Mouse (Mus musculus) stomach, postnatal 0 days (tissue): Measurements from ENCODE around the gene Kng1. TPM values are rescaled to one million over a fixed set of nuclear protein-coding genes. Genes with fewer than 3 reads are reported as not detected.
A peak's percentile ranks its signal among the peaks of the same experiment; 100 is the strongest.
"Not testable (repeated sequence)": the region's sequence is repeated elsewhere in the genome, so short reads cannot be mapped to it uniquely, and the experiment has no call there.

Source experiments
- ATAC-seq: fragments of 200-750 bp; cut with Nextera tagmentation; 2 replicates; pipeline ENCODE4 v1.8.0; 2017; ENCODE audit not compliant: low FRiP score, low TSS enrichment
- DNase-seq: peaks from one replicate; pipeline ENCODE4 v3.0.0-alpha.2; 2016; ENCODE audit warnings: low spot score
- H3K27ac ChIP-seq: fragments of 300-500 bp; sonication (generic); replicated peaks from 2 replicates; pipeline ENCODE4 v1.5.1; 2014; ENCODE audit warnings: mild to moderate bottlenecking, control low read depth
- H3K27me3 ChIP-seq: fragments of 300-500 bp; sonication (generic); 2 replicates; pipeline ENCODE4 v1.6.1; 2014; ENCODE audit warnings: low read length; ENCODE audit not compliant: control insufficient read depth, insufficient read depth
- H3K36me3 ChIP-seq: fragments of 300-500 bp; sonication (generic); 2 replicates; pipeline ENCODE4 v1.6.1; 2014; ENCODE audit warnings: low read length, mixed read lengths; ENCODE audit not compliant: control insufficient read depth, insufficient read depth
- H3K4me1 ChIP-seq: fragments of 300-500 bp; sonication (generic); replicated peaks from 2 replicates; pipeline ENCODE4 v1.6.1; 2014; ENCODE audit warnings: antibody characterized with exemption; ENCODE audit not compliant: control insufficient read depth, insufficient read depth
- H3K4me2 ChIP-seq: fragments of 300-500 bp; sonication (generic); replicated peaks from 2 replicates; pipeline ENCODE4 v1.6.1; 2014; ENCODE audit warnings: low read depth, mild to moderate bottlenecking, control low read depth, moderate library complexity
- H3K4me3 ChIP-seq: fragments of 300-500 bp; sonication (generic); 2 replicates; pipeline ENCODE4 v1.5.1; 2014; ENCODE audit warnings: low read depth, low read length, control low read depth
- H3K9ac ChIP-seq: fragments of 300-500 bp; sonication (generic); 2 replicates; pipeline ENCODE4 v1.6.1; 2014; ENCODE audit warnings: mild to moderate bottlenecking, low read length, control low read depth, mixed read lengths
- H3K9me3 ChIP-seq: fragments of 300-500 bp; sonication (generic); 2 replicates; pipeline ENCODE4 v1.6.1; 2016; ENCODE audit warnings: low read length; ENCODE audit not compliant: control insufficient read depth
- CTCF ChIP-seq: IDR thresholded peaks from 2 replicates; pipeline ENCODE4 v1.5.1; 2016; ENCODE audit warnings: antibody characterized with exemption, low read depth, mild to moderate bottlenecking, moderate library complexity
- EP300 ChIP-seq: optimal IDR thresholded peaks from 2 replicates; pipeline ENCODE3; 2016; ENCODE audit warnings: antibody characterized with exemption
- WGBS: fragments of 180-500 bp; shearing (Covaris S2); extraction: QIAGEN DNeasy Blood & Tissue Kit; methylation state at CpG from one replicate; pipeline ENCODE4 v1.1.7; 2014; 5-methylcytosine and 5-hydroxymethylcytosine counted together
- polyA plus RNA-seq: library from polyadenylated mRNA; unstranded; fragments of >200 nt; fragmentation: Nextera tagmentation; extraction: Ambion mirVana; gene quantifications from 2 replicates; pipeline ENCODE4 v1.2.1, GENCODE M21; 2015

Kng1 gene
- polyA plus RNA-seq, 1 experiment from 2014 or later, result 4.3 TPM

DNA sequence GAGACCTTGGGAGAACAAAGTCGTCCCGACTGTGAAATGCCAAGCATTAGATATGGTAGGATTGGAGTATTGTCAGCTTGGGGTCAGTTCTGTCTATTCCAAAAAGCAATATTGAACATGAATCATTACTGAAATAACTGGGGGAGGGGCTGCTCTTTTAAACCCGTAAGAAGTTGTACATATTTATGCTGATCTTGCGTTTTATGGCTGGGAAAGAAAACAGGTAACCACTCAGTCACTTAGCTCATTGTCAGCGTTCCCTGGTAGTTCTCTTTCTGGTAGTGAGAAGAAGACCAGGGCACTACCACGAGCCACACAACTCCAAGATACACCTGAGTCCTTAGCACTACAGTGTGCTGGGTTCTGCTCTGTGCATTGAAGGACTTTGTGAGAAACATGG, 19.9 kb downstream of the Kng1 start:
- H3K27ac ChIP-seq, DNase-seq, H3K27me3 ChIP-seq, H3K36me3 ChIP-seq, ATAC-seq, H3K4me1 ChIP-seq, H3K4me3 ChIP-seq, H3K9me3 ChIP-seq, H3K4me2 ChIP-seq, H3K9ac ChIP-seq: not testable (repeated sequence)
- 82% methylated on average over 6 of the region's 6 CpGs for WGBS

DNA sequence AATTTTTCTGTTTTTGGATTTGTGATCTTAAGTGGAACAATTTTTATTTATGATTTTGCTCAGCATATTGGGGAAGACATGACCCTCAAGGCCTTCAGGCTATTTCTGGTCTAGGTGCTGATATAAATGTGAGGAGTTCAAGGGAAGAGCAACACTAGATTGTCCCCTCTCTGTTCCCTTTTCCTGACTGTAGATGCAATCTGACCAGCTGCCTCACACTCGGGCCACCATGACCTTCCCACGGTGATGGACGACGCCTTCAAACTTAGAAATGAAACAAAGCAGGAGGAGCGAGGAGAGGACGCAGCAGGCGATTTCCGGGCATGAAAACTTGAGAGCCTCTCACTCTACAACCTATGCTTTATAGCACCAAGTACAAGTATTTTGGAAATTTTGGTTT, 29.5 kb downstream of the Kng1 start:
- not testable (repeated sequence) for H3K27me3 ChIP-seq, DNase-seq, H3K36me3 ChIP-seq, H3K4me3 ChIP-seq, ATAC-seq, H3K4me2 ChIP-seq, H3K27ac ChIP-seq, H3K9ac ChIP-seq, H3K4me1 ChIP-seq, H3K9me3 ChIP-seq
- 63% methylated on average over 8 of the region's 8 CpGs for WGBS

DNA sequence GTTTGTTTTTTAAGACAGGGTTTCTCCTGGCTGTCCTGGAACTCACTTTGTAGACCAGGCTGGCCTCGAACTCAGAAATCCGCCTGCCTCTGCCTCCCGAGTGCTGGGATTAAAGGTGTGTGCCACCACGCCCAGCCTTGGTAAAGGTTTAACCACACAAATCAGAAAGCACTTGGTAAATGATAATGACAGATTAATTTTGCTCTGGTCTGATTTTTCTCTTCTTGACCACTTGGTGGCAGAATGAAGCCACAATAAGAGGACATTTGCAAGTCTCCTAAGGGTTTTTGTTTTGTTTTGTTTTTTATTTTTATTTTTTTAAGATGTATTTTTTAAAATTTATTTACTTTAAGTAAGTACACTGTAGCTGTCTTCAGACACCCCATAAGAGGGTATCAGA, 30.0 kb downstream of the Kng1 start:
- H3K4me1 ChIP-seq, H3K27me3 ChIP-seq, H3K9me3 ChIP-seq, H3K4me2 ChIP-seq, DNase-seq, H3K4me3 ChIP-seq, H3K36me3 ChIP-seq, H3K27ac ChIP-seq, H3K9ac ChIP-seq: not testable (repeated sequence)
- WGBS, result 29% methylated on average over 4 of the region's 4 CpGs
- peak; percentile 38; the same call in 1 of the 2 replicates for ATAC-seq
- TF ChIP-seq CTCF, result peak; percentile 73

DNA sequence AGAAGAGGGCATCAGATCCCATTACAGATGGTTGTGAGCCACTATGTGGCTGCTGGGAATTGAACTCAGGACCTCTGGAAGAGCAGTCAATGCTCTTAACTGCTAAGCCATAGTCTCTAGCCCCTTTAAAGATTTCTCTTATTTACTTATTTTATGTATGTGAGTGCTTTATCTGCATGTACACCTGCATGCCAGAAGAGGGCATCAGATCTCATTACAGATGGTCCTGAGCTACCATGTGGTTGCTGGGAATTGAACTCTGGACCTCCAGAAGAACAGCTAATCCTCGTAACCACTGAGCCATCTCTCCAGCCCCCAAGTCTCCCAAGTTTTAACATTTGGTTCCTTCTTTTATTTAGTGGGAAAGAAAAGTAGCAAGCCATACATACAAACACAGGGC, 30.8 kb downstream of the Kng1 start:
- H3K36me3 ChIP-seq, H3K27me3 ChIP-seq, H3K4me3 ChIP-seq, H3K4me2 ChIP-seq, H3K4me1 ChIP-seq, DNase-seq, H3K27ac ChIP-seq, H3K9ac ChIP-seq, ATAC-seq, H3K9me3 ChIP-seq: not testable (repeated sequence)
- 100% methylated on average over 1 of the region's 1 CpGs for WGBS
- TF ChIP-seq CTCF, result peak; percentile 50

DNA sequence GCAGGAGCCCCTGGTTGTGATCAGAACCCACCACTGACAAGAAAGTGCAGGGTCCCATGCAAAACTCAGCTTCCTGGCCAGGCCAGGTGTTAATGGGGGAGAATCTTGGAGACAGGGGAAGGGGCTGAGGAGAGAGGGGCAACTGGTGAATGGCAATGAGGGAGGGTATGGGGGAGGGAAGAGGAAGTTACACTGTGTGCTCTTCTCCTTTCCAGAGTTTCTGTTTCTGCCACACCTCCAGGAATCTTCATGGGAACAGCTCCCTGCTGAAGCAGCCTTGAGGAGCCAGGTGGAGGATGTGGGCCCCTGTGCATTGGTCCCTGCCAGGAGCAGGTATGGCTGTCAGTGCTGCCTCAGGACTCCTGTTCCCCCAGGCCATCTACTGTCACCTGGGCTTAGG, 33.7 kb downstream of the Kng1 start:
- not testable (repeated sequence) for ATAC-seq, H3K4me3 ChIP-seq, H3K9me3 ChIP-seq, H3K27me3 ChIP-seq, H3K4me1 ChIP-seq, DNase-seq, H3K36me3 ChIP-seq, H3K9ac ChIP-seq, H3K4me2 ChIP-seq, H3K27ac ChIP-seq

DNA sequence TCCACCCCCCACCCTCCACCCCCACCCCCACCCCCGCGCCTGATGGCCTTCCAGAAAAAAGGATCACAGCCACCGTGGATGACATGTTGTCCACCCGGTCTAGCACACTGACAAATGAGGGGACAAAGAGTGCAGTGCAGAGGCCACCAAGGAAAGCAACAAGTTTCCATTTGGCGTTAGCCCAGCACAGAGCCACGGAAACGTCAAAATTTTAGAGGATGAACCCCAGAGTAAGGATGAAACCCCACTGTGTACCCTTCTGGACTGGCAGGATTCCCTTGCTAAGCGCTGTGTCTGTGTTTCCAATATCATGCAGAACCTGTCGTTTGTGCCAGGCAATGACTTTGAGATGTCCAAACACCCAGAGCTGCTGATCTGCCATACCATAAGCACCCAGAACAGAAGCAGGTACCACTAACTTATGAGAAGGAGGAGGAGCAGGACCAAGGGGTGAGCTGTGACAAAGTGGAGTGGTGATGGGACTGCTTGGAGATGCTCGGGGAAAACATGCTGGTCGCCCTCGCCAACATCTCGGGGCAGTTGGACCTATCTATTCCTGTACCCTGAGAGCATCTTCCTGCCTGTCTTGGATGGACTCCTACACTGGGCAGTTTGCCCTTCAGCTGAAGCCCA, 35.8 kb downstream of the Kng1 start:
- no peaks in the 10 kb centered on the region for H3K9me3 ChIP-seq
- H3K27ac ChIP-seq, result no peak overlapping the region
- 81% methylated on average over 11 of the region's 13 CpGs for WGBS
- no peaks in the 10 kb centered on the region for H3K36me3 ChIP-seq
- DNase-seq (no peak), ATAC-seq (no peak)
- TF ChIP-seq EP300 (no peak), CTCF (no peak)
- H3K9ac ChIP-seq, result no peak overlapping the region
- H3K4me3 ChIP-seq, result no peak overlapping the region
- no peak overlapping the region for H3K4me2 ChIP-seq
- no peaks in the 10 kb centered on the region for H3K27me3 ChIP-seq
- H3K4me1 ChIP-seq, result no peaks in the 10 kb centered on the region

DNA sequence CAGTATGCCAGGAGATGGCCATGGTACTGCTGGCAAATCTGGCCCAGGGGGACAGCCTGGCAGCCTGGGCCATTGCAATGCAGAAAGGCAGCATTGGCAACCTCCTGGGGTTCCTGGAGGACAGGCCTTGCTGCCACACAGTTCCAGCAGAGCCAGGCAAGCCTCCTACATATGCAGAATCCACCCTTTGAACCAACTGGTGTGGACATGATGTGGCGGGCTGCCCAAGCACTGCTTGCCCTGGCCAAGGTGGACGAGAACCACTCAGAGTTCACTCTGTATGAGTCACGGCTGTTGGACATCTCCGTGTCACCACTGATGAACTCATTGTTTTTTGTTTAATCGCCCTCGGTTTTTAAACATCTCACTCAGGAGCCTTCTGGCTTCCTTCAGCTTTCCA, 36.5 kb downstream of the Kng1 start:
- H3K4me3 ChIP-seq, result no peak overlapping the region
- TF ChIP-seq EP300 (no peak), CTCF (no peak)
- ATAC-seq (no peak), DNase-seq (no peak)
- no peaks in the 10 kb centered on the region for H3K27me3 ChIP-seq
- H3K4me2 ChIP-seq, result no peak overlapping the region
- no peaks in the 10 kb centered on the region for H3K4me1 ChIP-seq
- no peak overlapping the region for H3K27ac ChIP-seq
- WGBS, result 78% methylated on average over 6 of the region's 6 CpGs
- H3K36me3 ChIP-seq, result no peaks in the 10 kb centered on the region
- no peaks in the 10 kb centered on the region for H3K9me3 ChIP-seq
- no peak overlapping the region for H3K9ac ChIP-seq

DNA sequence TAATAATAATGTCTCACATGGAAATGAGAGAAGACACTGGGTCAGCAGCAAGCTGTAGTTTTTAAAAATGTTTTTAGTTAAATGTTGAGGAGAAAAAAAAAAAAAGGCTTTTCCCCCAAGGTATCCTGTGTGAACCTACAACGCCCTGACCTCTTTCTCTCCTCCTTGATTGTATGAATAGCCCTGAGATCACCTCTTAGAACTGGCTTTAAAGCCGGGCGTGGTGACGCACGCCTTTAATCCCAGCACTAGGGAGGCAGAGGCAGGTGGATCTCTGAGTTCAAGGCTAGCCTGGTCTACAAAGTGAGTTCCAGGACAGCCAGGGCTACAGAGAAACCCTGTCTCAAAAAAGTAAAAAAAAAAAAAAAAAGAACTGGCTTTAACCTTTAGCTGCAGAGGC, 37.9 kb downstream of the Kng1 start:
- DNase-seq, ATAC-seq, H3K4me2 ChIP-seq, H3K9ac ChIP-seq, H3K27ac ChIP-seq, H3K36me3 ChIP-seq, H3K9me3 ChIP-seq, H3K4me3 ChIP-seq, H3K27me3 ChIP-seq, H3K4me1 ChIP-seq: not testable (repeated sequence)
- 89% methylated on average over 5 of the region's 5 CpGs for WGBS

DNA sequence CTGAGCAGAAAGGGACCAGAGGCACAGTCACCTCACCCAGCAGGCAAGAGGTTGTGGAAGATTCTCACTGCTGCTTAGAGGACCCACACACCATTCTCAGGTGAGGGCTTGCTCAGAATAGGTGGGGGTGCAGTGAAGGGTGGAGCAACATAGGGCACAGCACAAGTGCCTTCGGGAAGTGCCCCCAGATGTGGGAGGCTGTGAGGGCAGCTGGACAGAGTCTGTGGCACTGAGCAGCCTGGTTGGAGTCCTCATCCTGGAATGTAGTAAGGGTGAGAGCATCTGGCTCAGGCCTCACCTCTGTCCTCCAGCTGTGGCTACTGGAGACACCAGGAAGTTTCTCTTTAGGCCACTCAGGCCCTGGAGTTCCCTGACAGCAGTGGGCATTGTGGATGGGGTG, 39.2 kb downstream of the Kng1 start:
- H3K36me3 ChIP-seq, DNase-seq, H3K27me3 ChIP-seq, H3K4me2 ChIP-seq, ATAC-seq, H3K4me3 ChIP-seq, H3K9me3 ChIP-seq, H3K27ac ChIP-seq, H3K4me1 ChIP-seq, H3K9ac ChIP-seq: not testable (repeated sequence)
- WGBS, result 86% methylated on average over 1 of the region's 1 CpGs
